Mouse (Mus musculus) gastrocnemius, adult 2 months (tissue): ENCODE measurements at regions not wholly inside any gene's neighbourhood (a gene's known extent, or its start where the extent isn't known, plus 50 kb on each side); places are given as distances from the start of the nearest gene placed in this dataset.

Experiments
- DNase-seq: peaks from one replicate; pipeline ENCODE4 v3.0.0; 2022
- H3K27ac ChIP-seq: fragments of 200-600 bp; 2 replicates; pipeline ENCODE4 v1.8.1; 2022; ENCODE audit warnings: mild to moderate bottlenecking
- H3K4me3 ChIP-seq: fragments of 200-600 bp; 2 replicates; pipeline ENCODE4 v1.8.1; 2022; ENCODE audit warnings: mild to moderate bottlenecking, moderate library complexity
- CTCF ChIP-seq: fragments of 200-600 bp; IDR thresholded peaks from 2 replicates; pipeline ENCODE4 v1.8.1; 2022; ENCODE audit warnings: antibody characterized with exemption, mild to moderate bottlenecking, moderate library complexity
- intact Hi-C: fragments of 180-260 bp; cut with DNase I; formaldehyde crosslinking; loops from one replicate; pipeline ENCODE4 v1.15.1; 2025

GRCm38 (mm10) chr3:54993761-54994160, 61.5 kb downstream of the Ccna1 start:
- H3K27ac ChIP-seq, result no peak overlapping the region
- intact Hi-C loops, result no loop called here
- no peak for TF ChIP-seq CTCF
- DNase-seq, result no peak
- no peak overlapping the region for H3K4me3 ChIP-seq

GRCm38 (mm10) chr3:54990073-54990472, 65.2 kb downstream of the Ccna1 start:
- H3K27ac ChIP-seq, result no peak overlapping the region
- no peak overlapping the region for H3K4me3 ChIP-seq
- intact Hi-C loops, result no loop called here
- no peak for DNase-seq
- TF ChIP-seq CTCF, result no peak

GRCm38 (mm10) chr3:54989358-54989757, 65.9 kb downstream of the Ccna1 start:
- no peak for TF ChIP-seq CTCF
- intact Hi-C loops, result no loop called here
- DNase-seq, result peak; percentile 75
- Histone ChIP-seq H3K27ac (no peak overlapping the region), H3K4me3 (no peak overlapping the region)

- DNase-seq, result no peak
- H3K27ac ChIP-seq, result no peak overlapping the region
- intact Hi-C loops, result no loop called here
- no peak for TF ChIP-seq CTCF
- H3K4me3 ChIP-seq, result no peak overlapping the region
Observed at GRCm38 (mm10) chr3:54981488-54981887, 65.8 kb upstream of the Sertm1 start.

DNA sequence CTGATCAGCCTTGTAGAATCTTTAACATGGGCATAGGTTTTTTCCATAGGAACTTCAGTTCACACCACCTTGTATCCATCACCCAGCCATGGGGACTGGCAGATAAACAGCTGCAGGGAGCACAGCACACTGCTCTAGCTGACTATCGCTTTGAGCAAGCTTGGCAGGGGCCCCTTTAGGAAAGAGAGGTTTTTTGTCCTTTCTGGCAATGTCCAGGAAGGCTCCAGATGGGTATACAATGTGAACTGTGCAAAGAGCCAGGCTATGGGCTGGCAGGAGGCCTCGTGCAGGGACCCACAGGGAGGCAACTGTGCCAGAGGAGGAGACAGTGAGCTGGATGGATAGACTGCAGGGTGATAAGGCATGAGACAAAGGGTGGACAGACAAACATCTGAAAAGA, 64.6 kb upstream of the Sertm1 start:
- no peak for TF ChIP-seq CTCF
- intact Hi-C loops, result no loop called here

GRCm38 (mm10) chr3:54965512-54965911, 49.8 kb upstream of the Sertm1 start:
- intact Hi-C loops, result no loop called here
- DNase-seq, result no peak
- no peak for TF ChIP-seq CTCF
- Histone ChIP-seq H3K4me3 (no peak overlapping the region), H3K27ac (no peak overlapping the region)

More for the DNA sequence above, 64.6 kb upstream of the Sertm1 start:
- no peak overlapping the region for H3K27ac ChIP-seq
- no peak overlapping the region for H3K4me3 ChIP-seq
- no peak for DNase-seq
